Mouse (Mus musculus) G1E (cell line): ENCODE measurements at regions not wholly inside any gene's neighbourhood (a gene's known extent, or its start where the extent isn't known, plus 50 kb on each side); places are given as distances from the start of the nearest gene placed in this dataset.

ENCODE experiments used
- CTCF ChIP-seq: IDR thresholded peaks from 2 replicates; pipeline ENCODE4 v1.5.1; 2012; ENCODE audit warnings: low read depth, low read length, inconsistent platforms, mixed read lengths
- GATA1 ChIP-seq: IDR thresholded peaks from 2 replicates; pipeline ENCODE4 v1.6.1; 2012; ENCODE audit warnings: borderline replicate concordance, low read length, inconsistent platforms, mixed read lengths
- POLR2AphosphoS5 ChIP-seq: IDR thresholded peaks from 2 replicates; pipeline ENCODE4 v1.6.1; 2012; ENCODE audit warnings: low read depth, low read length, inconsistent platforms; ENCODE audit not compliant: insufficient replicate concordance
- TAL1 ChIP-seq: conservative IDR thresholded peaks from 2 replicates; pipeline ENCODE4 v1.6.1; 2012; ENCODE audit warnings: low read depth, low read length, inconsistent platforms, mixed read lengths

DNA sequence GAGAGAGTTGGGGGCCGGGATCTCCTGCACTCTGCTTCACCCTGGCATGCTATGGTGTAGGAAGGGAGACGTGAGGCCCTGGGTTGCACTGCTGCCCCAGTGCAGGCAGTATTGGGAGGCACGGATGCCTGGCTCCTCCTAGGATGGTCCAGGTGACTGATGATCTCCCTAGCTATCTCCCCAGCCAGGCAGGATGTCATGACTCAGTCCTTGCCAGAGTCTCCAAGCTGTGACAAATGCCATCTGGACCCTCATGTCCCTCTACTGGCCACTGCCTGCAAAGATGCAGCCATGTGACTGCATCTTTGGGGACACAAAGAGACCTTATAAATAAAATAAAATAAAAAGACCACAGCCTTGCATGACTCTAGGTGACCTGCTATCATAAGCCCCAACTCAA is 181.6 kb downstream of the Mroh4 start:
- TF ChIP-seq CTCF, result no peak
- no peak for TF ChIP-seq POLR2AphosphoS5
- TF ChIP-seq TAL1, result no peak
- TF ChIP-seq GATA1, result no peak
